Mouse (Mus musculus) lung, adult 10 weeks (tissue): ENCODE measurements around the gene 1700102P08Rik. TPM values are rescaled to one million over a fixed set of nuclear protein-coding genes. Genes with fewer than 3 reads are reported as not detected.

Experiments
- polyA plus RNA-seq: library from polyadenylated mRNA; stranded (reverse); fragments of 350-450 nt; fragmentation: Illumina TruSeq; extraction: RNeasy Lipid Tissue Mini Kit (QIAGEN cat#74804); gene quantifications from one replicate; pipeline ENCODE4 v1.2.3, GENCODE M21; 2014; ENCODE audit warnings: low read depth, low replicate concordance; ENCODE audit not compliant: insufficient read depth

Gene 1700102P08Rik
- 0.82 TPM for polyA plus RNA-seq

DNA sequence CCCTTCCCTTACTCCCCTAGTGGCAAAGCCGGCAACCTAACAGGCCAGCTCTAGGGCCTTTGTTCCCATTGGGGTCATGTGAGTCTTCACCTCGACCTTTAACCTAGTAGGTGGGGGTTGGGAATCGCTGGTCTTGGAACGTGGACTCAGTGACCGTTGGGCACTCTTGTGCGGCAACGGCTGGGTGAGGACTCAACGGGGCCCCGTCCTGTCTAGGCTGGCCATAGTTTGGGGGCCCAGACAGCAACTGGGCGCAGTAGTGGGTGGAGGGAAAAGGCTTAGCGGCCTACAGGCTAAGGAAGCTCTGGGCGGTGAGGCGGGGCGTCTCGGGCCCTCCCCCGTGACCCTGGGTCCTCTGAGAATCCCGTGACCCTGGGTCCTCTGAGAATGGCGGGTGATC lies at the start of gene 1700102P08Rik:
1700102P08Rik (plus strand) TSS at position 130 of the 400 bp plus-strand sequence.

DNA sequence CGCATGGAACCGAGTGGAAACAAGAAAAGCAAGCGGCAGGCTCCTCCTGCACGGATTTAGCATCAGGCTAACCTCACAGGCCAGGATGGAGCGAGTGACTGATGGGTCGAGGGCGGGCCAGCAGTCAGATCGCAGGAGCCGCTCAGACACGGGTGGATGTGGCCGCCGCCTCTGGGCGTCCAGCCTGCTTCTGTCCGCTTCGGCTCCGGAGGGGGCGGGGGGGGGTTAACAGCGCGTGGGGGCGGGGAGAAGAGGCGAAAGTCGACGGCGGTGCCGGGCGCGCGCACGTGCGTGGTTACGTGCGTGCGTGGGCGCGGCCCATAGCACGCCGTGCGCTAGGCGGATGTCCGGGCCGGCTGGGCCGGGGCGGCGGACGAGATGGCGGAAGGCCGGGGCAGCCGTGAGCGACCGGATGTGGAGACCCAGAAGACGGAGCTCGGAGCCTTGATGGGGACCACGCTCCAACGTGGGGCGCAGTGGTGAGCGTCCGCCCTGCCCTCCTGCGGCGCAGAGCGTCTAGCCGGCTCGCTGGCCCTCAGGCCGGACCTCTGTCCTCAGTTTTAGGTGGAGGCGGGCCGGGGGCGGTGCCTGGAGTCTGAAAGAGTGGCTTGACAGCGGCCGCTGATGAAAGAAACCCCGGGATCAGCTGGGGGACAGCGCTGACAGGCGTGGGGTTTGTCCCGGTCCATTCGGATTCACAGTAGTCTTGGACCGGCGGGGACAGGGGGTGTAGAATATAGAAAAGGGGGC lies 44.9 kb upstream of the 1700102P08Rik start, which contains the start of gene Usp4:
Usp4 (plus strand) TSS at position 314 of the 750 bp plus-strand sequence.

DNA sequence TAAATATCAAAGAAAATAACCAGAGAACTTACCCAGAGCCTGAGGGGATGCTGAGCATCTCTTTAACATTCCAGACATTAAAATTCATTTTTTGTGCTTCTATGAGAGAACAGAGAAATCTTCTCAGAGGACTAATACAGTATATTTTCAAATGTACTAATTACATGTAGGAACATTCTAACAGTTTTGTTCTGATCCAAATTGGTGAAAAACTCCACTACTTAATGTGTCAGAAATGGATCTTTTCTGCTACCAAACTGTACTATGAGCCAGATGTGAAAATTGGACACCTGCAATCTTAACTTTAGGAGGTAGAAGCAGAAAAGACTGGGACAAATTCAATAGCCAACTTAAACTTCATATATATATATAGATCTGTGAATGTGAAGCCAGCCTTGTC lies 35.8 kb downstream of the 1700102P08Rik start, which contains the start of gene Ccdc36:
Ccdc36 (minus strand) TSS at position 101 of the 400 bp plus-strand sequence.

DNA sequence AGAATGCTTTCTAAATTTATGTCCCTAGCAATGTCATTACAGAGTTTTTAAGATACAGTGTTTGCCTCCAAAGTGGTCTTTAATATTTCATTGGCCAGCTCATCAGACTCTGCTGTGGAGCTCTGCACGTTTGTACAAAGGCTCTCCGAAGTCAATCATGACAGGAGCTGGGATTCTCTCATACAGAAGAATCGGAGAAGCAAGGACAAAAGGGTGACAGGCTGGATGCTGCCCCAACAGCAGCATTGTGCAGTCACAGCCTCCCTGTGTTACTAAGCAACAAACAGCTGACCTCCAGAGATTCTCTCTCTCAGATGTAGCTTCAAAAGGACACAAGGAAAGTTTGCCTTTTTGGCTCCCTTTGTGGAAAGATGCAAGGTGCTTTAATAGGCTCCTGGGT lies 43.6 kb downstream of the 1700102P08Rik start, which contains the start of gene BC048562:
BC048562 (plus strand) TSS at position 301 of the 400 bp plus-strand sequence.

Other genes starting within 250 kb of the 1700102P08Rik start
- 0.09 TPM for gene Bsn, start 202.4 kb upstream of the 1700102P08Rik start, polyA plus RNA-seq
- gene Dag1, start 128.8 kb upstream of the 1700102P08Rik start, polyA plus RNA-seq, result 48.3 TPM
- gene Nicn1, start 102.4 kb upstream of the 1700102P08Rik start, polyA plus RNA-seq, result 14.1 TPM
- gene Amt, start 96.0 kb upstream of the 1700102P08Rik start, polyA plus RNA-seq, result 5.4 TPM
- gene Rhoa, start 86.7 kb upstream of the 1700102P08Rik start, polyA plus RNA-seq, result 388 TPM
- gene Tcta, start 86.6 kb upstream of the 1700102P08Rik start, polyA plus RNA-seq, result 63.8 TPM
- gene Gpx1, start 53.9 kb upstream of the 1700102P08Rik start, polyA plus RNA-seq, result 781 TPM
- gene Usp4, start 45.0 kb upstream of the 1700102P08Rik start, polyA plus RNA-seq, result 62.5 TPM
- not detected for gene Ccdc36, start 35.7 kb downstream of the 1700102P08Rik start, polyA plus RNA-seq
- not detected for gene BC048562, start 43.7 kb downstream of the 1700102P08Rik start, polyA plus RNA-seq
- 16.2 TPM for gene Ccdc71, start 67.7 kb downstream of the 1700102P08Rik start, polyA plus RNA-seq
- gene Klhdc8b, start 68.8 kb downstream of the 1700102P08Rik start, polyA plus RNA-seq, result 27.7 TPM
- gene Lamb2, start 86.9 kb downstream of the 1700102P08Rik start, polyA plus RNA-seq, result 37.0 TPM
- gene Usp19, start 97.8 kb downstream of the 1700102P08Rik start, polyA plus RNA-seq, result 38.6 TPM
- gene Qars, start 114.9 kb downstream of the 1700102P08Rik start, polyA plus RNA-seq, result 46.7 TPM
- 27.9 TPM for gene Qrich1, start 124.0 kb downstream of the 1700102P08Rik start, polyA plus RNA-seq
- 53.0 TPM for gene Impdh2, start 167.5 kb downstream of the 1700102P08Rik start, polyA plus RNA-seq
- 37.0 TPM for gene Ndufaf3, start 174.6 kb downstream of the 1700102P08Rik start, polyA plus RNA-seq
- 52.3 TPM for gene Dalrd3, start 177.1 kb downstream of the 1700102P08Rik start, polyA plus RNA-seq
- 23.5 TPM for gene Wdr6, start 185.9 kb downstream of the 1700102P08Rik start, polyA plus RNA-seq
- gene P4htm, start 204.9 kb downstream of the 1700102P08Rik start, polyA plus RNA-seq, result 7.7 TPM